ENCODE assay signal across 21 mouse cellular contexts in the genomic region with DNA sequence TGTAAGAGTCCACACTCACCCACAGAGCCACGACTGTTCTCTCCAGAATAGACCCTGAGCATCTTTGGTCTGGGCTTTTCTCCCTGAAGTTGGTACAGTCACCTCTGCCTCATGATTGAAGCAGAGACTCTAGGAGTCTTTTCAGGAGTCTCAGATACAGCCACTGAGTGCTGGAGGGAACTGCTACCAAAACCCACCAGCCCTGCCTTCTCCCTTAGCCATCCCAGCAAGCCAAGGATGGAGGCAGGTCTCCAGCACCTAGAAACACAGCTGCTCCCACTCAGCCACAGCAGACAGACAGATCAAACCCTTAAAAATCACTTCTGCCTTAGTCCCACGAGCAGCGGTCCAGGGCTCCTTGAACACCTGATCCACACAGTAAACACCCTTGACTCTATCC.
DNase-seq lines count a peak whose midpoint lies in the region; ATAC-seq and TF ChIP-seq lines count a peak whose summit lies in the region.
"Had no signal": no experiment of that assay in that cellular context is flagged by ENCODE, and none has a peak within 500 bp of the region (broad histone marks: within the 10 kb centered on the region; RNA-seq: fewer than 3 reads in every experiment).

No protein-coding gene starts in this region.

- TF ChIP-seq CTCF in forebrain, postnatal 0 days (IDR thresholded peaks at IDR 0.05; ENCODE audit: low read depth), result no peak

- no peak overlapping the region for H3K9ac ChIP-seq in heart, embryonic 11.5 days (ENCODE audit: low read depth, low read length)
- H3K9ac ChIP-seq in liver, embryonic 11.5 days (ENCODE audit: low read depth, low read length), result no peak overlapping the region
- H3K9ac ChIP-seq in liver, embryonic 12.5 days, result no peak overlapping the region
- no peak overlapping the region for H3K9ac ChIP-seq in forebrain, postnatal 0 days

- WGBS in heart, embryonic 11.5 days (ENCODE audit: insufficient replicate concordance), result 69% methylated on average over 3 of the region's 3 CpGs
- WGBS in liver, embryonic 11.5 days, result 82% methylated on average over 3 of the region's 3 CpGs
- WGBS in liver, embryonic 12.5 days (ENCODE audit: insufficient replicate concordance), result 64% methylated on average over 3 of the region's 3 CpGs
- WGBS in limb, embryonic 10.5 days, result 75% methylated on average over 3 of the region's 3 CpGs
- WGBS in forebrain, postnatal 0 days, result 87% methylated on average over 3 of the region's 3 CpGs

- no peak overlapping the region for H3K4me3 ChIP-seq in heart, embryonic 11.5 days (ENCODE audit: low read depth, low read length)
- no peak overlapping the region for H3K4me3 ChIP-seq in liver, embryonic 11.5 days (ENCODE audit: low read depth, low read length)
- no peak overlapping the region for H3K4me3 ChIP-seq in liver, embryonic 12.5 days
- H3K4me3 ChIP-seq in limb, embryonic 10.5 days, result no peak overlapping the region
- H3K4me3 ChIP-seq in forebrain, postnatal 0 days (ENCODE audit: low read depth, low read length), result no peak overlapping the region

- H3K4me1 ChIP-seq in heart, embryonic 11.5 days (ENCODE audit: control insufficient read depth, insufficient read depth, low read length), result peaks cover 7% of the 10 kb centered on the region
- no peaks in the 10 kb centered on the region for H3K4me1 ChIP-seq in liver, embryonic 11.5 days (replicated peaks; ENCODE audit: control insufficient read depth, insufficient read depth, low read length)
- no peaks in the 10 kb centered on the region for H3K4me1 ChIP-seq in liver, embryonic 12.5 days
- no peaks in the 10 kb centered on the region for H3K4me1 ChIP-seq in limb, embryonic 10.5 days
- H3K4me1 ChIP-seq in forebrain, postnatal 0 days (ENCODE audit: insufficient read depth), result no peaks in the 10 kb centered on the region

- ATAC-seq in heart, embryonic 11.5 days (replicated peaks; ENCODE audit: insufficient number of reproducible peaks, low FRiP score, low TSS enrichment), result no peak
- no peak for ATAC-seq in liver, embryonic 11.5 days (replicated peaks; ENCODE audit: low FRiP score)
- ATAC-seq in liver, embryonic 12.5 days, result no peak
- ATAC-seq in neutrophil, adult 5-6 weeks (ENCODE audit: extremely low read depth, insufficient number of reproducible peaks, low FRiP score, poor library complexity, severe bottlenecking), result 0 out of 2 replicates have a peak, but pooled peaks have one; percentile 9
- ATAC-seq in forebrain, postnatal 0 days, result no peak
- ATAC-seq: activated CD4-positive, CD25-positive, alpha-beta regulatory T cell, adult 4 months; CD4-positive, CD25-positive, alpha-beta regulatory T cell, adult 4 months; Patski had no signal

- no peak overlapping the region for H3K27ac ChIP-seq in heart, embryonic 11.5 days (ENCODE audit: low read depth, low read length)
- H3K27ac ChIP-seq in liver, embryonic 11.5 days (ENCODE audit: low read depth, low read length), result no peak overlapping the region
- no peak overlapping the region for H3K27ac ChIP-seq in liver, embryonic 12.5 days
- peak overlapping the region; percentile 10; the same call in 1 of the 2 replicates for H3K27ac ChIP-seq in limb, embryonic 10.5 days
- H3K27ac ChIP-seq in forebrain, postnatal 0 days (ENCODE audit: low read depth, low read length), result no peak overlapping the region

- H3K9me3 ChIP-seq in heart, embryonic 11.5 days (replicated peaks; ENCODE audit: control insufficient read depth, low read length), result no peaks in the 10 kb centered on the region
- H3K9me3 ChIP-seq in liver, embryonic 11.5 days (ENCODE audit: control insufficient read depth, low read length), result no peaks in the 10 kb centered on the region
- H3K9me3 ChIP-seq in liver, embryonic 12.5 days (replicated peaks), result no peaks in the 10 kb centered on the region
- no peaks in the 10 kb centered on the region for H3K9me3 ChIP-seq in limb, embryonic 10.5 days (replicated peaks)
- H3K9me3 ChIP-seq in forebrain, postnatal 0 days (ENCODE audit: low read length), result no peaks in the 10 kb centered on the region
- H3K9me3 ChIP-seq: G1E had no signal

- no peaks in the 10 kb centered on the region for H3K36me3 ChIP-seq in heart, embryonic 11.5 days (ENCODE audit: control insufficient read depth, insufficient read depth, low read length)
- no peaks in the 10 kb centered on the region for H3K36me3 ChIP-seq in liver, embryonic 11.5 days (ENCODE audit: control insufficient read depth, insufficient read depth, low read length)
- 0 out of 2 replicates have a peak, but pooled peaks cover 3% of the 10 kb centered on the region for H3K36me3 ChIP-seq in liver, embryonic 12.5 days
- H3K36me3 ChIP-seq in limb, embryonic 10.5 days, result no peaks in the 10 kb centered on the region
- no peaks in the 10 kb centered on the region for H3K36me3 ChIP-seq in forebrain, postnatal 0 days (ENCODE audit: insufficient read depth)

- no peak overlapping the region for H3K4me2 ChIP-seq in heart, embryonic 11.5 days
- H3K4me2 ChIP-seq in liver, embryonic 11.5 days, result no peak overlapping the region
- no peak overlapping the region for H3K4me2 ChIP-seq in liver, embryonic 12.5 days
- H3K4me2 ChIP-seq in forebrain, postnatal 0 days (ENCODE audit: low read depth), result no peak overlapping the region

- no peaks in the 10 kb centered on the region for H3K27me3 ChIP-seq in heart, embryonic 11.5 days (ENCODE audit: control insufficient read depth, insufficient read depth, low read length)
- no peaks in the 10 kb centered on the region for H3K27me3 ChIP-seq in liver, embryonic 11.5 days (replicated peaks; ENCODE audit: control insufficient read depth, insufficient read depth, low read length)
- no peaks in the 10 kb centered on the region for H3K27me3 ChIP-seq in liver, embryonic 12.5 days (replicated peaks)
- H3K27me3 ChIP-seq in limb, embryonic 10.5 days (ENCODE audit: low read depth, poor library complexity, severe bottlenecking), result no peaks in the 10 kb centered on the region
- no peaks in the 10 kb centered on the region for H3K27me3 ChIP-seq in forebrain, postnatal 0 days (ENCODE audit: insufficient read depth, low read length)
- H3K27me3 ChIP-seq: CH12.LX had no signal

- DNase-seq in heart, adult 11 months, result peak; percentile 74
- DNase-seq in liver, embryonic 11.5 days (ENCODE audit: low spot score), result peak; percentile 26
- DNase-seq in limb, embryonic 10.5 days (ENCODE audit: low spot score), result no peak
- DNase-seq in forebrain, postnatal 0 days, result no peak
- DNase-seq in thymus, postnatal 0 days (ENCODE audit: low spot score), result no peak
- DNase-seq: adrenal gland, adult 2 months; adrenal gland, adult 8-10 months; adrenal gland, postnatal 10 days; adrenal gland, postnatal 14 days; adrenal gland, postnatal 25 days; B cell, adult 2 months; cerebellum, adult 11 months; cerebellum, adult 11-12 months had no signal

Comparison
In these comparisons a context has a peak if more than half of its experiments do, and no peak if none do; other contexts are left out.
1. DNase-seq: peak in heart, adult 11 months (single experiment) and liver, embryonic 11.5 days (single experiment); none in limb, embryonic 10.5 days (single experiment), forebrain, postnatal 0 days (single experiment) and thymus, postnatal 0 days (single experiment).